ENCODE assay signal across 8 mouse cellular contexts in the genomic region with DNA sequence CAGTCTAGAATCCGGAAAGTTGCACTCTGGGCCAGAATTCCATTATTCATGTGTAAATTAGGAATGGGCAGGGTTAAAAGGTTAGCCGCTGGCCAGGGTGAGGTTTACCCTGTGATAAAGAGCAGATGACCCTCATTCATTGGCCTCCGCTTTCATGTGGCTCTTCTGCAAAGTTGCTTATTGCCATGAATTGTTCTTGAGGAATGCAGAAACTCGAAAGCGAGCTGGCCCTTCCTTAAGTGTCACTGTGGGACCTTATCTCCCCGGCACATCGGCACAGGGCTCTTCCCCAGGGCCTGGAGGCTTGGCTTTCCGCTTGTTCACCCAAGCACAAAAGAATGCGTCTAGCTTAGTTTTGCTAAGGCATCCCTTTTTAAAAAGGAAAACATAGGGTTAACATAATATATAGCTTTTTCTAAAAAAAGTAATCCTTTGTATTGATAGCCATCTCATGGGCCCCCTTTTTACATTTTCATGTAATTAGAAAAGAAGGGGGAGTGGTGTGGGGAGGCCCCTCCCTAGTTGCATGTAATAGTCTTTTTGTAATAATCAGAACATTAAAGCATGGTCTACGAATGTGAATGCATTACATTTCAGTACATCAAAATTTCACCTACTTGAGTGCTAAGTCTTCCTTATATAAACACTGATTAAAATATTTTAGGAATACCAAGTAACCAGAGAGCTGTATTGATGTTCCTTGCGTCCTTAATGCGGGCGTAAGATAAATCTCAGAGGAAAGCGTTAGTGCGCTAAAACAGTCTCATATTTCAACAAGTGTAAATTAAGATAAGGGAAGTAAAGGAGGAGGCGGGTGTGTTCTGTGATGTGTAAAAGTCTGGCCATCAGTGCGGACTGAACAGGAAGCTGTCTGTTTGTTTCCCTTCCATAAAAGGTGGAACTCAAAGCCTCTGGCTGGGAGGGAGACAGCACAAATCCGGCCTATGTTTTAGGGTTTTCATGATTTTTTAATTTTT. TPM values are rescaled to one million over a fixed set of nuclear protein-coding genes. Genes with fewer than 3 reads are reported as not detected.
DNase-seq lines count a peak whose midpoint lies in the region; ATAC-seq lines count a peak whose summit lies in the region.

No protein-coding gene starts in this region.

- intact Hi-C loops in heart, postnatal 14 days (cut with DNase I) = no loop called here

- ATAC-seq in heart, embryonic 14.5 days (ENCODE audit: insufficient number of reproducible peaks, insufficient read depth, low FRiP score, low read depth) = no peak
- no peak for ATAC-seq in hindbrain, embryonic 14.5 days (ENCODE audit: low FRiP score)
- ATAC-seq in megakaryocyte progenitor cell, adult 5-6 weeks (replicated peaks; ENCODE audit: poor library complexity) = peak; percentile 72

- peaks cover 5 to 22% of the 10 kb centered on the region in 2 experiments for H3K4me1 ChIP-seq in heart, embryonic 14.5 days (ENCODE audit: control insufficient read depth in 2 of 2, insufficient read depth in 2 of 2, low read length in 2 of 2)
- H3K4me1 ChIP-seq in hindbrain, embryonic 14.5 days (replicated peaks; ENCODE audit: control insufficient read depth, insufficient read depth, low read length) = peaks cover 8% of the 10 kb centered on the region

- no peaks in the 10 kb centered on the region for H3K9me3 ChIP-seq in heart, embryonic 14.5 days (ENCODE audit: control insufficient read depth, low read length)
- no peaks in the 10 kb centered on the region for H3K9me3 ChIP-seq in hindbrain, embryonic 14.5 days (ENCODE audit: control insufficient read depth, low read length)

- H3K36me3 ChIP-seq in heart, embryonic 14.5 days (ENCODE audit: control insufficient read depth, insufficient read depth, low read length) = no peaks in the 10 kb centered on the region
- H3K36me3 ChIP-seq in hindbrain, embryonic 14.5 days (replicated peaks; ENCODE audit: control insufficient read depth, insufficient read depth) = no peaks in the 10 kb centered on the region

- no peaks in the 10 kb centered on the region for H3K27me3 ChIP-seq in heart, embryonic 14.5 days (ENCODE audit: control insufficient read depth, insufficient read depth, low read length)
- 0 out of 2 replicates have a peak, but pooled peaks cover 6% of the 10 kb centered on the region for H3K27me3 ChIP-seq in hindbrain, embryonic 14.5 days (ENCODE audit: control insufficient read depth, insufficient read depth, low read length)

- no peak for DNase-seq in heart, postnatal 14 days
- DNase-seq in MN1 (ENCODE audit: low spot score) = peak; percentile 74
- DNase-seq in hindbrain, embryonic 14.5 days (ENCODE audit: low spot score) = no peak
- DNase-seq in thymus, postnatal 14 days = no peak
- DNase-seq in frontal cortex, postnatal 10 days (ENCODE audit: low spot score in 2 of 2) = no peak
- no peak for DNase-seq in urinary bladder, adult 18-20 months (ENCODE audit: low spot score in 2 of 2)

- H3K9ac ChIP-seq in heart, embryonic 14.5 days (ENCODE audit: low read length) = no peak overlapping the region; the same call in 1 of the 2 replicates
- H3K9ac ChIP-seq in hindbrain, embryonic 14.5 days = no peak overlapping the region

- WGBS in heart, embryonic 14.5 days = 12% methylated on average over 18 of the region's 18 CpGs
- WGBS in hindbrain, embryonic 14.5 days = 14% methylated on average over 18 of the region's 18 CpGs

- H3K4me3 ChIP-seq in heart, embryonic 14.5 days (ENCODE audit: control insufficient read depth in 1 of 2, insufficient read depth in 1 of 2, low read depth in 1 of 2, low read length in 2 of 2) = no peak overlapping the region
- H3K4me3 ChIP-seq in hindbrain, embryonic 14.5 days (replicated peaks; ENCODE audit: low read length) = no peak overlapping the region

- 0 out of 4 replicates have a peak overlapping the region, but pooled peaks of 1 of the 2 experiments have one; percentile 0 for H3K27ac ChIP-seq in heart, embryonic 14.5 days (replicated peaks in 1 of 2; ENCODE audit: control insufficient read depth in 1 of 2, insufficient read depth in 1 of 2, low read depth in 2 of 2, low read length in 2 of 2)
- H3K27ac ChIP-seq in hindbrain, embryonic 14.5 days = no peak overlapping the region

- H3K4me2 ChIP-seq in heart, embryonic 14.5 days (ENCODE audit: low read length) = peak overlapping the region; percentile 48
- H3K4me2 ChIP-seq in hindbrain, embryonic 14.5 days (replicated peaks) = peak overlapping the region; percentile 13; the same call in 1 of the 2 replicates

RNA-seq across cellular contexts. Expression of gene Prtg, which starts 6.2 kb away (rescaled TPM):
- polyA plus RNA-seq in heart, embryonic 14.5 days (2014; fragmentation: Nextera tagmentation; extraction: Ambion mirVana) = 0.82 and 1.1 TPM in 2 replicates
- total RNA-seq in heart, postnatal 14 days (2021) = under 1 TPM; 0.12 to 0.14 TPM
- polyA plus RNA-seq in hindbrain, embryonic 14.5 days (2014; fragmentation: Nextera tagmentation; extraction: Ambion mirVana) = 0.82 and 0.98 TPM in 2 replicates
- not detected in 2 replicates for total RNA-seq in megakaryocyte progenitor cell, adult 5-6 weeks (2015)
- not detected in 2 replicates for total RNA-seq in megakaryocyte progenitor cell, adult 5-6 weeks (2017)
